Mouse (Mus musculus): ENCODE data around the gene Ephb4. TPM values are rescaled to one million over a fixed set of nuclear protein-coding genes. Genes with fewer than 3 reads are reported as not detected.

Gene Ephb4
- total RNA-seq, 2 experiments from 2014 or later = 5.2 to 5.5 TPM

GRCm38 (mm10) chr5:137333512-137334174 lies 16.3 kb upstream of the Ephb4 start, which contains the start of gene Slc12a9:
Slc12a9 (minus strand) TSS chr5:137333597.
- intact Hi-C loops (cut with DNase I) = loop anchor here (1.0 kb wide), 1 partner anchor 169 kb away; the partner anchor contains the start of gene Pop7
- peak; percentile 93 to 94 for DNase-seq (ENCODE audit: low spot score in 2 of 2)

- intact Hi-C loops (cut with DNase I) = no loop called here
- DNase-seq (ENCODE audit: low spot score in 2 of 2) = no peak
These were observed 15.6 kb upstream of the Ephb4 start for GRCm38 (mm10) chr5:137334317-137334716.

GRCm38 (mm10) chr5:137335066-137335465 lies 14.8 kb upstream of the Ephb4 start:
- intact Hi-C loops (cut with DNase I) = no loop called here

GRCm38 (mm10) chr5:137337190-137337589 lies 12.7 kb upstream of the Ephb4 start:
- no peak for DNase-seq (ENCODE audit: low spot score in 2 of 2)
- intact Hi-C loops (cut with DNase I) = no loop called here

More at GRCm38 (mm10) chr5:137335066-137335465, 14.8 kb upstream of the Ephb4 start:
- DNase-seq (ENCODE audit: low spot score in 2 of 2) = no peak

- intact Hi-C loops (cut with DNase I) = no loop called here
- peak; percentile 89 to 95 for DNase-seq (ENCODE audit: low spot score in 2 of 2)
These were observed 11.7 kb upstream of the Ephb4 start for GRCm38 (mm10) chr5:137338256-137338655.

- no peak for DNase-seq (ENCODE audit: low spot score in 2 of 2)
- intact Hi-C loops (cut with DNase I) = no loop called here
These were observed 11.1 kb upstream of the Ephb4 start for GRCm38 (mm10) chr5:137338663-137339289.

GRCm38 (mm10) chr5:137339290-137339979 lies 10.5 kb upstream of the Ephb4 start:
- DNase-seq (ENCODE audit: low spot score in 2 of 2) = peak in 1 of 2 experiments; percentile 15
- intact Hi-C loops (cut with DNase I) = no loop called here

GRCm38 (mm10) chr5:137340222-137340621 lies 9.7 kb upstream of the Ephb4 start:
- DNase-seq (ENCODE audit: low spot score in 2 of 2) = no peak
- intact Hi-C loops (cut with DNase I) = loop anchor here (10.0 kb wide), 1 partner anchor 435 kb away; the partner anchor contains the start of gene Ppp1r35

GRCm38 (mm10) chr5:137342407-137343012 lies 7.4 kb upstream of the Ephb4 start:
- intact Hi-C loops (cut with DNase I) = loop anchor here (10.0 kb wide), 1 partner anchor 432 kb away; the partner anchor contains the start of gene Ppp1r35
- no peak for DNase-seq (ENCODE audit: low spot score in 2 of 2)

GRCm38 (mm10) chr5:137343412-137343811 lies 6.5 kb upstream of the Ephb4 start:
- intact Hi-C loops (cut with DNase I) = loop anchor here (10.0 kb wide), 1 partner anchor 431 kb away; the partner anchor contains the start of gene Ppp1r35
- no peak for DNase-seq (ENCODE audit: low spot score in 2 of 2)

GRCm38 (mm10) chr5:137343869-137344268 lies 6.0 kb upstream of the Ephb4 start:
- DNase-seq (ENCODE audit: low spot score in 2 of 2) = no peak

GRCm38 (mm10) chr5:137345821-137346220 lies 4.1 kb upstream of the Ephb4 start:
- intact Hi-C loops (cut with DNase I) = loop anchor here (10.0 kb wide), 1 partner anchor 429 kb away; the partner anchor contains the start of gene Ppp1r35
- no peak for DNase-seq (ENCODE audit: low spot score in 2 of 2)

More at GRCm38 (mm10) chr5:137343869-137344268, 6.0 kb upstream of the Ephb4 start:
- intact Hi-C loops (cut with DNase I) = loop anchor here (10.0 kb wide), 1 partner anchor 431 kb away; the partner anchor contains the start of gene Ppp1r35

GRCm38 (mm10) chr5:137346388-137346787 lies 3.5 kb upstream of the Ephb4 start:
- intact Hi-C loops (cut with DNase I) = loop anchor here (10.0 kb wide), 1 partner anchor 428 kb away; the partner anchor contains the start of gene Ppp1r35

GRCm38 (mm10) chr5:137346983-137347382 lies 2.9 kb upstream of the Ephb4 start:
- intact Hi-C loops (cut with DNase I) = loop anchor here (10.0 kb wide), 1 partner anchor 428 kb away; the partner anchor contains the start of gene Ppp1r35
- no peak for DNase-seq (ENCODE audit: low spot score in 2 of 2)

More at GRCm38 (mm10) chr5:137346388-137346787, 3.5 kb upstream of the Ephb4 start:
- DNase-seq (ENCODE audit: low spot score in 2 of 2) = no peak

GRCm38 (mm10) chr5:137347856-137348255 lies 2.1 kb upstream of the Ephb4 start:
- intact Hi-C loops (cut with DNase I) = loop anchor here (10.0 kb wide), 1 partner anchor 427 kb away; the partner anchor contains the start of gene Ppp1r35
- no peak for DNase-seq (ENCODE audit: low spot score in 2 of 2)

GRCm38 (mm10) chr5:137348482-137349383 lies 1.2 kb upstream of the Ephb4 start:
- no peak for DNase-seq (ENCODE audit: low spot score in 2 of 2)
- intact Hi-C loops (cut with DNase I) = loop anchor here (10.0 kb wide), 1 partner anchor 426 kb away; the partner anchor contains the start of gene Ppp1r35

GRCm38 (mm10) chr5:137350205-137351057 lies 522 bp downstream of the Ephb4 start:
- no peak for DNase-seq (ENCODE audit: low spot score in 2 of 2)
- intact Hi-C loops (cut with DNase I) = no loop called here

Data from left cerebral cortex, postnatal 25 days (tissue).